Mouse (Mus musculus) MEL-GATA-1-ER (cell line): ENCODE results near the gene Itgb6.

Source experiments
- DNase-seq: peaks from one replicate; pipeline ENCODE4 v3.0.0-alpha.2; 2012; ENCODE audit warnings: low read depth; ENCODE audit errors: extremely low read depth

Itgb6 gene

DNA sequence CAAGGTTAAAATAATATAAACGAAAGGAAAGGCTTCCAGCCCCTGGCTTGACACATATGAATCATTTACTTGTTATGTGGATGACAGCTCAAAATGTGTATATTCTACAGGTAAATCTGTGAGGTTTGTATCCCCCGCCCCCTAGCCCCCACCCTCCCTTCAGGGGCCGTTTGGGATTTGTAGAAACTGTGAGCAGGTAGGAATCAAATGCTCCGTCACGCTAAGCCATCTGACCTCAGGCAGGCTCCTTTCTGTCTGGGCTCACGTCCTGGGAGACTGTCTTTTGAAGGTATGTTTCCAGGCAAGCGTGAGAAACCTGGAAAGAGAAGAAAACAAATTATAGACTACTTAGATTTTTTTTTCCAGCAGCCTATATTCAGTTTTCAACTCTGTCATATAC, 48.0 kb downstream of the Itgb6 start:
- no peak for DNase-seq

GRCm38 (mm10) chr2:60672973-60673954, 49.2 kb downstream of the Itgb6 start:
- DNase-seq: no peak

DNA sequence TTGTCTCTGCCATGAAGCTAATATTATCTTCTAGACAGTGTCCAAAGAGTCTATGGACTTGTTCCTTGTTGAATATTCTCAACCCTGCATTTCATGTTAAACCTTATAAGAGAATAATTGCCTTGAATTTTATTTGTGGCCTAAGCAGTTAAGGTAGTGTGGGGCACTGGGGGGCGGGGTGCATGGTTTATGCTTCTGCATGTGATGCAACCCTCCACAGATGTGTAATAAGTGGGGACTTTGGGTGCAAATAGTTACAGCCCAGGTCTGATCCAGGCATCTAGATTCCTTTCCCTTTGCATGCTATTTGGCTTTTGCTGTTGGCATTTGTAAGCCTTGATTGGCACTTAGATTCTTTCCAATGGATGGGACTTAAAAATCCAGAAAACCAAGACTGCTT, 51.2 kb downstream of the Itgb6 start:
- no peak for DNase-seq

DNA sequence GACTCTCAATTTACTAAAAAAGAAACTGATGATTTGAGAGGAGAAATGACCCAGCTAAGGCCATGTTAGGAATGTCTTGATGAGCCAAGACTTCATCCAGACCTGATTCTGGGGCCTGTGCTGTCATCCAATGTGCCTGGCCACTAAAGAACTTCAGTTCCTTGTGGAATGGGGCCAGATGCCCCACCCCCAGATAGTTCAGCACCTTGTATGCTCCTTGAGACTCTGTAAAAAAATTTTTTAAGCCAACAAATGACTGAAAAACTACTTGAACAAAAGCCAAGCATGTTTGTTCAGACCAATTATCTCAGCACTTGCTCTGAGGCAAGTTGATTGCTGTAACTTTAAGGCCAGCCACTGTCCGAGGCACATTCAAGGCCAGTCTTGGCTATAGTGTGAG, 59.4 kb downstream of the Itgb6 start:
- DNase-seq: no peak

GRCm38 (mm10) chr2:60659993-60660392, 62.5 kb downstream of the Itgb6 start:
- no peak for DNase-seq

GRCm38 (mm10) chr2:60658992-60659391, 63.5 kb downstream of the Itgb6 start:
- no peak for DNase-seq

DNA sequence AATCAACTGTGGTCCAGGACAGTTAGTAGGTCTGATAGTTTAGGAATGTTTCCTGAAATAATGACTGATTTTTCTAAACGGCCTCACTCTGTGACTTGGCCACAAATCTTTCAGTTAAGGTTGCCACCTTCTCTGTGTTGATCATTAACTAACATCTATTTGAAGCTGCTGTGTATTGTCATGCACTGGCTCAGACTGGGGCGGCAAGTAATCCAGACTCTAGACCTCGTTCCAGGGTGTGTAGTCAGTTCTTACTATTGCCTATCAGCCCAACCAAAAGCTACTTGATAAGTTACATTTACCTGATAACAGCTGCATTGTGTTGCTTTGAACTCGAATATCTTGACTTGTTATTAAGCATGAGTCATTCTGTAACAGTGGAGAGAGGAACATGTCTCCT, 67.6 kb downstream of the Itgb6 start:
- DNase-seq: no peak

DNA sequence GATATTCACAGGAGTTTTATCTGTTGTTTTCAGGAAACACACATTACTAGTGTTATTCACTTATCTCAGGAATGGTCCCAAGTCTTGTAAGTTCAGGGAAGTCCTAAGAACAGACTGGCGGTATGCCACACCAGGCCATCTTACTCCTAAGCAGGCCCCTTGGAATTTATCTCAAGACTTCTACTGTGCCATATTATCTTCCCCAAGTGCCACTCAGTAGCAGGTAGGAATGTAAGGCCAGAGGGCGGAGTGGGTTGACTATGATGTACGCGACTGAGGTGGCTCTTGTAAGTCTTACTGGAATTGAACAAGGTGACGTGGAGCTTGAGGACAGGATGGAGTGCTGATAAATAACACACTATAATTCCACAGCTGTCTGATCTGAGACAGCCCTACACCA, 72.3 kb downstream of the Itgb6 start:
- DNase-seq: no peak

- DNase-seq: no peak
These were observed 74.8 kb downstream of the Itgb6 start for GRCm38 (mm10) chr2:60647650-60648049.

DNA sequence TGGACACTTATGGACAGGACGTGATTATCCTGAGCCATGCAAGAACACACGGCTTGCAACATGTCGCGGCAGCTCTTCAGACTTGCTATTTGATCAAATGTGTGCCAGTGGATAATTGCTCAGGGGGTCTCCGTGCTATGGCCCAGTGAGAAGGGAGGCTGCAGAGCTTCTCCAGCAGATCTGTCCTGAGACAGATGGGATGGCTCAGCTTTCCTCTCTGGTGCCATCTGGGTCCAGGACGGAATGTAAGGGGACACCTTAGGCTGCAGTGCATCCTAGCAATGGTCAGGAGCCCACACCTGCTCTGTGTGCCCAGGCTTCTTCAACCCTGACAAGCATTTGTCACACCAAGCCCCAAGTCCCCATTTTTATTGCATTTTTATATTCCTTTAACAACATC, 75.9 kb downstream of the Itgb6 start:
- DNase-seq: no peak

DNA sequence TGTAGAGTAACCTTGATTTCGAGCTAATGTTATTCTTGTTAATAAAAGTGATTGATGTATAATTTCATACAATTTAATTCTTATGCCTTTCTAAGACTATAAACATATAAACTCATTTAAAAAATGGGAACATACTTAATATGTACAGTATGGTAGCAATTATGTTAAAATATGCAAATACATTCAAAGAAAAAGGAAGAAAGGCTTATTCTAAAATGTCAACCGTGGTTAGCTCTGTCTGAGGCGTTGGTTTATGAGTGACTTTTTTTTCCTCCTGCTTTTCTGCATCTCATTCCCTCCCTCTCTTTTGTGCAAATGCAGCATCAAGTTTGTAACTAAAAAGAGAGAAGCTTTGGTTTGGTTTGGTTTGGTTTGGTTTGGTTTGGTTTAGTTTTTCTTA, 79.0 kb downstream of the Itgb6 start:
- no peak for DNase-seq

DNA sequence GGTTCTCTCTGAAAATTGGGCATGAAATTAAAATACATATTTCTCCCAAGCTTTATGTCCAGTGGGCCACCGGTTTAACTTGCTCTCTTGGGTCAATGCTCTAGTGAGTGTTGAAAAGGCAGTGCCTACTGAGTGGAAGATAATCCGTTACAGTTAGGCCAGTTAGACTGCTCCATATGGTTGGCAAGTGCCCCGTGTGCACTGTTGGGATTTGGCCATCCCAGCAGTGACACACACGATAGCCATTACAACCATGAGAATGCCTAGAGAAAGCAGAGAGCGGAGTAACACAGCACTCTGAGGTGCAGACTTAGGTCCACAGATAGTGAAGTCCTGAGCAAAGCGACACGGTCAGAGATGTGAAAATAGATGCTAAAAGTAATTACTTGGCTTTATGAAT, 79.8 kb downstream of the Itgb6 start:
- DNase-seq: no peak

DNA sequence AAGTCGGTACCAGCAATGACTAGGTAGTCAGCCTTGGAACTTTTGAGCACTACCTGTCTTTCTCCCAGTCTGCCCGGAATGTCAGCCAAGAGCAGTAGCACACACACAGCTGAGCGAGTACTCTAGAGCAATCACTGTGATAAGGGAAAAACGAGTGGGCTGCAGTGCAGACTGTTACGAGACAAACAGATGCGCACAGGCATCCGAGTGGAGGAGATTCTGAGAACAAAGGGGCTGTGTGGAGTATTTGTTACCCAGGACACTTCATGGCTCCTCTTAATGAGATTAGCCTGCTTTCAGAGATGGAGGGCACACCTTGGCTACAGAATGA, 82.1 kb downstream of the Itgb6 start:
- DNase-seq: no peak

- no peak for DNase-seq
These were observed 82.7 kb downstream of the Itgb6 start for GRCm38 (mm10) chr2:60639617-60640341.

DNA sequence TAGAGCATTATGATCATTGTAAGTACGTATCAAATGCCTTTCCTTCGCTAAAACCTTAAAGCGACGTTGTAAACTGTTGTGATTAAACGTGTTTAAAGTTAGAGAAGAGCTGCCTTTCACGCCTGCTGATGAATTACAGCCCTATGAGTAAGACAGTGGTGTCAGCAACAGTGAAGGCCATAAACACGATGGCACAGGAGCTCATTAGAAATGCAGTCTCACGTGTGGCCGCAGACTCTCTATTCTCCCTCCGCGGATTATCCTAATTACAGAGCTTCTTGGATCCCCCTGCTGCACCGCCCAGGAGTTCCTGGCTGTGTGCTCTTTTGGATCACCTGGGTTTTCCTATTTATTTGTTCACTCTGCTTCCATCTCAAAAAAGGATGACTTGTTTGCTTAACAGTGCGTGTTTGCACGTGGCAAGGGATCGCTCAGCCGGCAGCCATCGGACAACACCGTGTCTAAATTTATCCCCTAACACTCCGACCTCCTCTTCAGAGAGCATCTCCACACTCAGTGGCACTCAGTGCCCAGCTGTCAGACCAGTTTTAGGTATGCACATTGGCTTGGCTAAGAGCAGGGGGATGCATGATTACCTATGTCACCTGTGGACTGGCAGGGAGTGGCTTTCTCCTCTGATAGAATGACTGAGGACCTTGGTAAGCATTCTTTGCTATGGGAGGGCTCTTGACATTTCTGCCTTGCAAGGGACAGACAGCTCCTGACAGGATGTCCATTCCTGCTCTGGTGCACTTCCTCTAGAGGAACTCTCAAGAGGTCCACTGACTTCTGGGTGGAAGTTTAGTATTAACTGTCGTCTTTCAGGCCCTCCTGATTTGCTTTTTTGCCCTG, 85.3 kb downstream of the Itgb6 start:
- no peak for DNase-seq

DNA sequence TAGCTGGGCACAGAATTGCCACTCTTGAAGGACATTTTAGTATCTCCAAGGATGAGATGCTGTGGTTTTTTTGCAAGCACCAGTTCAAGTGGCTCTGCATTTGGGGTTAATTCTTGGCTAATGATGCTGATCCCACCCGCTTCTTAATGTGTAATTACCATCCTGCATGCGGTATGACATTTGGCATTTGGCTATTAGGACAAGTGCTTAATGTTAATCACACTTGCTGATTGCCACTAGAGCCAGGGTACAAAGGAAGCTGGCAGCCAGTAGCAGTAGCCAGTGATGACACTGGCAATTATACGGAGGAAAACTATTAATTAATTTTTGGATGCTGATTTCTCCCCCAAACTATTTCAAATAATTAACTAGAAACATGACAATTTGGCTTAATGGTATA, 86.0 kb downstream of the Itgb6 start:
- no peak for DNase-seq

DNA sequence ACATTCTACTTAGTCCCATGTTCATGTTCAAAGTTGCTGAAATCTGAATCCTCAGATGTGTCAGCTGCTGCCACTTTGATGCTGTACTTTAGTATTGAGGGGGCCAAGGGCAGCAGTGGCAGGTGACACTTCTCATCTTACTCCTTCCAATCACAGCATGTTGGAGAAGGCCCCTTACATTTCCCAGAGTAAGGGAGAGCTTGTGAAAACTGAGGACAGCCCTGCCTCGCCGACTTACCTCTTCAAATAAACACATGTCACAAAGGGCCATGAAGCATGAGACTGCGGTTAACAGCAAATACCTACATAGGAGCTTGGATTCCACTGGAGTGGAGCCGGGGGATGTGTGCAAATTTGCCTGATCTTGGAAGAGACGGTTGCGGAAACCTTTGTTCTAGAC, 86.4 kb downstream of the Itgb6 start:
- no peak for DNase-seq

DNA sequence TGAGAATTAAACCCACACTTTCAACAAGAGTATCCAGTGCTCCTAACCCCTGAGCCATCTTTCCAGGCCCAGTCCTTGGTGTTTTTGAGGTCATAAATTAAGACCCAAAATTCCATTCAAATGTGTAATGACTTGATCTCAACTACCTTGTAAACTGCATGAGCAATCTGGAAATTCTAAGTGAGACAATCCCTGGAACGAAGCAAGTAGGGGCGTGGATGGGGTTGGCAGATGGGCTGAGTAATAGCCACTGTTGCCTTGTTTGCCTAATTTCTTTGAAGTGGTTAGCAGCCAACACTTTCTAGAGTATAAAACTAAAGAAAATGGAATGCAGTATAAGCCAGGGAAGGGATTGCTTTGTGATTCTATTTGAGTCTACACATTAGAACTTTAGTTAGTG, 89.7 kb downstream of the Itgb6 start:
- no peak for DNase-seq

GRCm38 (mm10) chr2:60630304-60630703, 92.1 kb downstream of the Itgb6 start:
- DNase-seq: no peak

DNA sequence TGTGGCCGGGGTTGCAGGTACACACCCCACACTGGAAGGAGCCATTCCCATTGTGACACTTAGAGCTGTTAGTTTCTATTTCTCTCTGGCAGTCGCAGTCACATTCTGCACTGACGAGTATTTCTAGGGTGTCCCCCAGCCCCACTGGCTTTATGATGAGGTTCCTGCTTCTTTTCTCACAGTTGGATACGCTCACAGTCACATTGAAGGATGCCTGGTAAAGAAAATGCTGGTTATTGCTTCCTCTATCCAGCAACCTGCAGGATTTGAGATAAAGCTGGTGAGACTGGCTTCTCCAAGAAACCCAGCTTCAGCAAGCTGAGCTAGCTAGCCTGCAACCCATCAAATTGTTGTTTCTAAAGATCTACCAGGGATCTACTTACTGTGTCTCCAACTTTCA, 94.5 kb downstream of the Itgb6 start:
- DNase-seq: peak; percentile 61

DNA sequence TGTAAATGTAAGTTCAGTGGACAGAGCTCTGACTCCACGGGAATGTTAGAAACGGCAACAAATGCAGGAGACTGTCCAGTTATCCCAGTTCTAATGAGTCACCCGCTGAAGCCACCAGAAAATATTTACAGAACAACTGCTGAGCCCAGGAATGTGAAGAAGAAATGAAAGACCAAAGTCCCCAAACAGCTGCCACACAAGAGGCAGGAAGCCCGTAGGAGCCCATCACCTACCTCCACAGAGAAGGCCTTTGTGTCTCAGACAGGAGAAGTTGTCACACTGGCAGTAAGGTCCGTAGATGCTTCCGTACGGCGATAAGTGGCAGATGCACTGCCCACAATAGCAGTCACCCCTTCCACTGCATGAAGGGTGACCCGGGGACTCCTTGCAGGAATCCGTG, 94.9 kb downstream of the Itgb6 start:
- DNase-seq: no peak

DNA sequence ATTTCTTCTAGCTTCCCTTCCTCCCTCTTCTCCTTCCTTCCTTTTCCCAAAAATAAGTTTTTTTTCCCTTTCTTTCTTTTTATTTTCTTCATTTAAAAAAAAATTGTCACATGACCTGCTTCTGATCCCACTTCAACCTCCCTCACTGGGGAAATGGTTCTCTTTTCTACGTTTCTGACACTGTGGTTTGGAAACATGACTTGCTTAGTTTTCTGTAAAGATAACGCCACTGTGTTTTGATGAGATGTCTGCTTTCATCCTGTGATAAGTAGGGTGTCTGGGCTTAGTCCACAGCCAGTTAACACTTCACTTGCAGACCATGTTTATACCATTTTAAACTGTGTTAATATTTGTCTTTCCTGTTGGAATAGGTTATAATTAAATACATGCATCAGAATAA, 96.7 kb downstream of the Itgb6 start:
- peak; percentile 26 for DNase-seq
